Mouse (Mus musculus): ENCODE data around the gene Ripor3. TPM values are rescaled to one million over a fixed set of nuclear protein-coding genes. Genes with fewer than 3 reads are reported as not detected.
A peak's percentile ranks its signal among the peaks of the same experiment; 100 is the strongest.

Gene Ripor3
- total RNA-seq, 2 experiments from 2014 or later, result 0.52 to 0.64 TPM

GRCm38 (mm10) chr2:168031842-168032241, 21.4 kb upstream of the Ripor3 start:
- intact Hi-C loops (cut with DNase I), result no loop called here
- no peak for DNase-seq

- DNase-seq, result no peak
- intact Hi-C loops (cut with DNase I), result no loop called here
Measured at GRCm38 (mm10) chr2:168028376-168028775, 18.0 kb upstream of the Ripor3 start.

GRCm38 (mm10) chr2:168026467-168026866, 16.0 kb upstream of the Ripor3 start:
- DNase-seq, result no peak
- intact Hi-C loops (cut with DNase I), result no loop called here

GRCm38 (mm10) chr2:168025882-168026281, 15.5 kb upstream of the Ripor3 start:
- intact Hi-C loops (cut with DNase I), result no loop called here
- no peak for DNase-seq

GRCm38 (mm10) chr2:168025174-168025573, 14.8 kb upstream of the Ripor3 start:
- intact Hi-C loops (cut with DNase I), result no loop called here
- no peak for DNase-seq

GRCm38 (mm10) chr2:168023763-168024402, 13.5 kb upstream of the Ripor3 start:
- intact Hi-C loops (cut with DNase I), result no loop called here
- DNase-seq, result no peak

- DNase-seq, result peak; percentile 90
- intact Hi-C loops (cut with DNase I), result no loop called here
Measured at GRCm38 (mm10) chr2:168019201-168019715, 8.8 kb upstream of the Ripor3 start.

- DNase-seq, result peak; percentile 78
- intact Hi-C loops (cut with DNase I), result no loop called here
Measured at GRCm38 (mm10) chr2:168016951-168017391, 6.6 kb upstream of the Ripor3 start.

- no peak for DNase-seq
- intact Hi-C loops (cut with DNase I), result no loop called here
Measured at GRCm38 (mm10) chr2:168010893-168011292, 475 bp upstream of the Ripor3 start.

- intact Hi-C loops (cut with DNase I), result no loop called here
- no peak for DNase-seq
Measured at GRCm38 (mm10) chr2:168008132-168008531, 2.3 kb downstream of the Ripor3 start.

- intact Hi-C loops (cut with DNase I), result no loop called here
- no peak for DNase-seq
Measured at GRCm38 (mm10) chr2:168006489-168006888, 3.9 kb downstream of the Ripor3 start.

- intact Hi-C loops (cut with DNase I), result no loop called here
- DNase-seq, result no peak
Measured at GRCm38 (mm10) chr2:168005616-168006015, 4.8 kb downstream of the Ripor3 start.

- intact Hi-C loops (cut with DNase I), result no loop called here
Measured at GRCm38 (mm10) chr2:168005005-168005404, 5.4 kb downstream of the Ripor3 start.

GRCm38 (mm10) chr2:168004369-168004768, 6.0 kb downstream of the Ripor3 start:
- intact Hi-C loops (cut with DNase I), result no loop called here
- no peak for DNase-seq

More at GRCm38 (mm10) chr2:168005005-168005404, 5.4 kb downstream of the Ripor3 start:
- DNase-seq, result no peak

- DNase-seq, result no peak
- intact Hi-C loops (cut with DNase I), result no loop called here
Measured at GRCm38 (mm10) chr2:168003431-168003830, 7.0 kb downstream of the Ripor3 start.

GRCm38 (mm10) chr2:168002884-168003283, 7.5 kb downstream of the Ripor3 start:
- no peak for DNase-seq
- intact Hi-C loops (cut with DNase I), result no loop called here

GRCm38 (mm10) chr2:168002188-168002587, 8.2 kb downstream of the Ripor3 start:
- DNase-seq, result no peak
- intact Hi-C loops (cut with DNase I), result no loop called here

- intact Hi-C loops (cut with DNase I), result loop anchor here (10.0 kb wide), 1 partner anchor 314 kb away; the partner anchor contains the start of genes Cebpb and Tmem189
- DNase-seq, result no peak
Measured at GRCm38 (mm10) chr2:167999145-167999743, 11.2 kb downstream of the Ripor3 start.

- intact Hi-C loops (cut with DNase I), result loop anchor here (10.0 kb wide), 1 partner anchor 313 kb away; the partner anchor contains the start of genes Cebpb and Tmem189
- no peak for DNase-seq
Measured at GRCm38 (mm10) chr2:167997562-167997961, 12.9 kb downstream of the Ripor3 start.

GRCm38 (mm10) chr2:167996672-167997215, 13.7 kb downstream of the Ripor3 start:
- intact Hi-C loops (cut with DNase I), result loop anchor here (10.0 kb wide), 1 partner anchor 312 kb away; the partner anchor contains the start of genes Cebpb and Tmem189

GRCm38 (mm10) chr2:167995870-167996635, 14.4 kb downstream of the Ripor3 start:
- intact Hi-C loops (cut with DNase I), result loop anchor here (10.0 kb wide), 1 partner anchor 311 kb away; the partner anchor contains the start of genes Cebpb and Tmem189
- DNase-seq, result no peak

More at GRCm38 (mm10) chr2:167996672-167997215, 13.7 kb downstream of the Ripor3 start:
- no peak for DNase-seq

Measured in left cerebral cortex, postnatal 4 days (tissue).